Mouse (Mus musculus) liver, embryonic 16.5 days (tissue): Measurements from ENCODE around the gene Tmem100. TPM values are rescaled to one million over a fixed set of nuclear protein-coding genes. Genes with fewer than 3 reads are reported as not detected.

Experiments used
- ATAC-seq: fragments of 200-750 bp; cut with Nextera tagmentation; 2 replicates; pipeline ENCODE4 v1.8.0; 2017; ENCODE audit warnings: low read depth, mild to moderate bottlenecking, moderate number of reproducible peaks, moderate library complexity
- H3K27ac ChIP-seq: fragments of 300-500 bp; sonication (generic); 2 replicates; pipeline ENCODE4 v1.5.1; 2014; ENCODE audit warnings: mild to moderate bottlenecking, low read length
- H3K27me3 ChIP-seq: fragments of 300-500 bp; sonication (generic); 2 replicates; pipeline ENCODE4 v1.6.1; 2014; ENCODE audit warnings: low read depth, low read length, mixed read lengths; ENCODE audit not compliant: control insufficient read depth, insufficient read depth
- H3K36me3 ChIP-seq: fragments of 300-500 bp; sonication (generic); 2 replicates; pipeline ENCODE4 v1.6.1; 2014; ENCODE audit warnings: mild to moderate bottlenecking; ENCODE audit not compliant: control insufficient read depth, insufficient read depth
- H3K4me1 ChIP-seq: fragments of 300-500 bp; sonication (generic); 2 replicates; pipeline ENCODE4 v1.6.1; 2014; ENCODE audit warnings: low read depth, low read length, mixed read lengths; ENCODE audit not compliant: control insufficient read depth
- H3K4me2 ChIP-seq: fragments of 300-500 bp; sonication (generic); 2 replicates; pipeline ENCODE4 v1.6.1; 2014; ENCODE audit warnings: low read depth, low read length, mixed read lengths
- H3K4me3 ChIP-seq: fragments of 300-500 bp; sonication (generic); 2 replicates; pipeline ENCODE4 v1.5.1; 2014; ENCODE audit warnings: low read depth, mild to moderate bottlenecking, low read length
- H3K9ac ChIP-seq: fragments of 300-500 bp; sonication (generic); 2 replicates; pipeline ENCODE4 v1.6.1; 2014; ENCODE audit warnings: low read depth, low read length
- H3K9me3 ChIP-seq: fragments of 300-500 bp; sonication (generic); replicated peaks from 2 replicates; pipeline ENCODE4 v1.6.1; 2016; ENCODE audit warnings: low read length; ENCODE audit not compliant: control insufficient read depth
- WGBS: fragments of 180-500 bp; shearing (Covaris S2); extraction: QIAGEN DNeasy Blood & Tissue Kit; methylation state at CpG from one replicate; pipeline ENCODE4 v1.1.7; 2014; ENCODE audit not compliant: insufficient replicate concordance; 5-methylcytosine and 5-hydroxymethylcytosine counted together
- polyA plus RNA-seq: library from polyadenylated mRNA; unstranded; fragments of >200 nt; fragmentation: Nextera tagmentation; extraction: Ambion mirVana; gene quantifications from 2 replicates; pipeline ENCODE4 v1.2.1, GENCODE M21; 2015

The Tmem100 gene
- polyA plus RNA-seq, 1 experiment from 2014 or later = 0.45 TPM

GRCm38 (mm10) chr11:90038022-90038421, 7.9 kb downstream of the Tmem100 start:
- H3K27me3 ChIP-seq = no peaks in the 10 kb centered on the region; the same call in 1 of the 2 replicates
- H3K36me3 ChIP-seq = no peaks in the 10 kb centered on the region
- H3K9me3 ChIP-seq = no peaks in the 10 kb centered on the region
- H3K27ac ChIP-seq = no peak overlapping the region
- no peak for ATAC-seq
- H3K4me3 ChIP-seq = no peak overlapping the region
- no peak overlapping the region for H3K4me2 ChIP-seq
- WGBS = 24% methylated on average over 5 of the region's 5 CpGs
- no peak overlapping the region for H3K9ac ChIP-seq
- no peaks in the 10 kb centered on the region for H3K4me1 ChIP-seq

- 72% methylated on average over 4 of the region's 4 CpGs for WGBS
These were observed 14.3 kb downstream of the Tmem100 start for GRCm38 (mm10) chr11:90044459-90044858.

GRCm38 (mm10) chr11:90046211-90046610, 16.1 kb downstream of the Tmem100 start:
- ATAC-seq = no peak

More at GRCm38 (mm10) chr11:90044459-90044858, 14.3 kb downstream of the Tmem100 start:
- Histone ChIP-seq H3K4me1 (no peaks in the 10 kb centered on the region), H3K9me3 (no peaks in the 10 kb centered on the region), H3K4me3 (no peak overlapping the region), H3K27me3 (no peaks in the 10 kb centered on the region), H3K9ac (no peak overlapping the region), H3K36me3 (no peaks in the 10 kb centered on the region), H3K27ac (no peak overlapping the region), H3K4me2 (no peak overlapping the region)
- no peak for ATAC-seq

GRCm38 (mm10) chr11:90047271-90047670, 17.1 kb downstream of the Tmem100 start:
- Histone ChIP-seq H3K9ac (no peak overlapping the region), H3K9me3 (no peaks in the 10 kb centered on the region), H3K27ac (no peak overlapping the region), H3K4me3 (no peak overlapping the region), H3K36me3 (no peaks in the 10 kb centered on the region), H3K27me3 (no peaks in the 10 kb centered on the region), H3K4me2 (no peak overlapping the region), H3K4me1 (no peaks in the 10 kb centered on the region)
- ATAC-seq = no peak
- WGBS = 62% methylated on average over 9 of the region's 9 CpGs

More at GRCm38 (mm10) chr11:90046211-90046610, 16.1 kb downstream of the Tmem100 start:
- no peak overlapping the region for H3K9ac ChIP-seq
- H3K4me2 ChIP-seq = no peak overlapping the region
- H3K27ac ChIP-seq = no peak overlapping the region
- no peak overlapping the region for H3K4me3 ChIP-seq
- WGBS = 33% methylated on average over 7 of the region's 7 CpGs
- H3K4me1 ChIP-seq = no peaks in the 10 kb centered on the region
- no peaks in the 10 kb centered on the region for H3K27me3 ChIP-seq
- no peaks in the 10 kb centered on the region for H3K9me3 ChIP-seq
- H3K36me3 ChIP-seq = no peaks in the 10 kb centered on the region

GRCm38 (mm10) chr11:90050016-90050415, 19.9 kb downstream of the Tmem100 start:
- Histone ChIP-seq H3K36me3 (no peaks in the 10 kb centered on the region), H3K4me1 (no peaks in the 10 kb centered on the region), H3K9ac (no peak overlapping the region), H3K27me3 (no peaks in the 10 kb centered on the region), H3K4me2 (no peak overlapping the region), H3K27ac (no peak overlapping the region), H3K4me3 (no peak overlapping the region), H3K9me3 (no peaks in the 10 kb centered on the region)
- no peak for ATAC-seq
- WGBS = 73% methylated on average over 7 of the region's 7 CpGs

- Histone ChIP-seq H3K4me3 (no peak overlapping the region), H3K9ac (no peak overlapping the region), H3K9me3 (no peaks in the 10 kb centered on the region), H3K27me3 (no peaks in the 10 kb centered on the region), H3K27ac (no peak overlapping the region), H3K4me1 (no peaks in the 10 kb centered on the region), H3K36me3 (no peaks in the 10 kb centered on the region), H3K4me2 (no peak overlapping the region)
- ATAC-seq = no peak
- 59% methylated on average over 7 of the region's 7 CpGs for WGBS
These were observed 22.6 kb downstream of the Tmem100 start for GRCm38 (mm10) chr11:90052785-90053184.

GRCm38 (mm10) chr11:90053820-90054219, 23.7 kb downstream of the Tmem100 start:
- WGBS = 47% methylated on average over 4 of the region's 4 CpGs
- H3K4me1 ChIP-seq = no peaks in the 10 kb centered on the region
- H3K36me3 ChIP-seq = no peaks in the 10 kb centered on the region
- H3K4me2 ChIP-seq = no peak overlapping the region
- H3K4me3 ChIP-seq = no peak overlapping the region
- no peak overlapping the region for H3K27ac ChIP-seq
- H3K27me3 ChIP-seq = no peaks in the 10 kb centered on the region
- no peaks in the 10 kb centered on the region for H3K9me3 ChIP-seq
- no peak overlapping the region for H3K9ac ChIP-seq
- no peak for ATAC-seq

- H3K36me3 ChIP-seq = no peaks in the 10 kb centered on the region
- 42% methylated on average over 7 of the region's 7 CpGs for WGBS
- no peaks in the 10 kb centered on the region for H3K27me3 ChIP-seq
- H3K27ac ChIP-seq = no peak overlapping the region
- H3K9ac ChIP-seq = no peak overlapping the region
- no peaks in the 10 kb centered on the region for H3K4me1 ChIP-seq
- ATAC-seq = no peak
- no peak overlapping the region for H3K4me3 ChIP-seq
- no peak overlapping the region for H3K4me2 ChIP-seq
- no peaks in the 10 kb centered on the region for H3K9me3 ChIP-seq
These were observed 24.3 kb downstream of the Tmem100 start for GRCm38 (mm10) chr11:90054401-90054800.

- H3K4me3 ChIP-seq = no peak overlapping the region
- WGBS = 41% methylated on average over 2 of the region's 2 CpGs
These were observed 26.9 kb downstream of the Tmem100 start for GRCm38 (mm10) chr11:90057070-90057469.

More at GRCm38 (mm10) chr11:90057070-90057469, 26.9 kb downstream of the Tmem100 start:
- Histone ChIP-seq H3K4me1 (no peaks in the 10 kb centered on the region), H3K4me2 (no peak overlapping the region), H3K27me3 (no peaks in the 10 kb centered on the region), H3K27ac (no peak overlapping the region), H3K36me3 (no peaks in the 10 kb centered on the region), H3K9me3 (no peaks in the 10 kb centered on the region), H3K9ac (no peak overlapping the region)
- ATAC-seq = no peak
